Mouse (Mus musculus) T-helper 1 cell (primary cell): ENCODE data around the gene Atxn10.
"Not testable (repeated sequence)": the region's sequence is repeated elsewhere in the genome, so short reads cannot be mapped to it uniquely, and the experiment has no call there.

ENCODE experiments used
- in situ Hi-C: fragments of 300-600 bp; cut with MboI, MseI; formaldehyde crosslinking; loops from one replicate; pipeline ENCODE4 v1.15.1; 2025; ENCODE audit warnings: high pct_unique_total_duplicates

The Atxn10 gene

DNA sequence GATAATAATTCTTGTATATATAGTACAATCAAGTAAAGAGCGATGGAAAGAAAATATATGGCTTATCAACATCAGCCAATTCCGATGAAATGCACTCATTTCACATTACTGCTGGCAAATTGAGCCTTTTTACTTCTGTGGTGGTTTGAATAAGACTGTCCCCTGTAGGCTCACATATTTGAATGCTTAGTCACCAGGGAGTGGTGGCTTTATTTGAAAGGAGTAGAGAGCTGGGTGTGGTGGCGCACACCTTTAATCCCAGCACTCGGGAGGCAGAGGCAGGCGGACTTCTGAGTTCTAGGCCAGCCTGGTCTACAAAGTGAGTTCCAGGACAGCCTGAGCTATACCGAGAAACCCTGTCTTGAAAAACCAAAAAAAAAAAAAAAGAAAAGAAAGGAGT lies 2.5 kb upstream of the Atxn10 start:
- in situ Hi-C loops: not testable (repeated sequence)

DNA sequence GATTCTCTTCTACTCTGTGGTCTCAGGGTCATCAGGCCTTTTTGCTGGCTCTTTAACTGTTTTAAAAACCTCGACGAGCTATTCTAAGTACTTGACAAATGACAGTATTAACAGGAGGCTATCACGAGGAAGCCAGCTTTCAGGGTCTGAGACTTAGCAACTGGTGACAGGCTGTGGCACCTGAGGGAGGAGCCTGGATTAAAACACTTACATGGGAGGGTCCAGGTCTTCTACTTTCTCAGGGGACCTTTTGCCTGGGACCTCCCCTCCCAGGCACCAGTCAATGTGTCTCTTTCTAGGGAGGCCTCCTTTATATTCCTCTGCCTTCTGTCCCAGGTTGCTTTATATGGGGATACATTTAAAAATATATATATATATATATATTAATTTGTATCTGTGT lies 1.8 kb upstream of the Atxn10 start:
- in situ Hi-C loops: no loop called here

DNA sequence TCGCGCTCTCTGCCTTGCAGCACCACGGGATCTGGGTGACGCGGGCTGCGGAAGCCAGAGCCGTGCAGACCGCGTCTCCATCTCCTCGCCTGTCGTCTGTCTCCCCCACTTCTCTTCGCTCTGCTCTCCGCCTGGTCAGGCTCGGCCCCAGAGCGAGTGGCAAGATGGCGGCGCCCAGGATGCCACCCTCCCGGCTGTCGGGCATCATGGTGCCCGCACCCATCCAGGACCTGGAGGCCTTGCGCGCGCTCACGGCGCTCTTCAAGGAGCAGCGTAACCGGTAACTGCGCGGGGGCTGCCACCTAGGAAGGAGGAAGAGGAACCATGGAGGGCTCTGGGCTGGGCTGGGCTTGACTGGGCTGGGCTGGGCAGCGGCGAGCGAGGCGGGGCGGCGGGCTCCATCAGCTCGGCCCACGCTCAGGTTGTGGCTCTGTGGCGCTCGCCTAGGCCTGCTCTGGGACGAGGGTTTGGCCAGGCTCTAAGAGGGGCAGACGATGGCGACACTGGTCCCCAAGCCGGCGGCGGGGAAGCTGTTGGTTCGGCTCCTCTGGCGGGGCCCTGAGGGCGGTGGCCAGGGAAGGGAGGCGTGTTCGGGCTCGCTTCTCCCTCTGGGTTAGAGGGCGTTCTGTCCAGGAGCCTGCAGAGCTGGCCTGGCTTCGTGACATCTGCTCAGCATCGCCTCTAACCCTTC lies 401 bp downstream of the Atxn10 start:
- in situ Hi-C loops: no loop called here

DNA sequence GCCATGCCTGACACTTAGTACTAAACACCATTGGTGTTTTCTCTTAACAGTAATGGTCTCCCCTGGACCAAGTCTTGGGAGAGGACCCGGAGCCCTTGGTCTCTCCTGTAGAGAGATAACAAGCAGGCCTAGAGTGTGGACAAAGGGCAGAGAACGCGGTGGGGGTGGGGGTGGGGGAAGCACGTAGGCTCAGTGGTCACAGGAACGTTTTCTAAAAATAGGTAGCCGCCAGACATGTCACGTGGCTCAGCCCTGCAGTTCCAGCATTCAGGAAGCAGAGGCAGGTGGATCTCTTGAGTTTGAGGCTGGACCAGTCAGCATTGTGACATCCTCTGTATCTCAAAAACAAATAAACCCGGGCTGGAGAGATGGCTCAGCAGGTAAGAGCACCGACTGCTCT lies 1.2 kb downstream of the Atxn10 start:
- in situ Hi-C loops: no loop called here

DNA sequence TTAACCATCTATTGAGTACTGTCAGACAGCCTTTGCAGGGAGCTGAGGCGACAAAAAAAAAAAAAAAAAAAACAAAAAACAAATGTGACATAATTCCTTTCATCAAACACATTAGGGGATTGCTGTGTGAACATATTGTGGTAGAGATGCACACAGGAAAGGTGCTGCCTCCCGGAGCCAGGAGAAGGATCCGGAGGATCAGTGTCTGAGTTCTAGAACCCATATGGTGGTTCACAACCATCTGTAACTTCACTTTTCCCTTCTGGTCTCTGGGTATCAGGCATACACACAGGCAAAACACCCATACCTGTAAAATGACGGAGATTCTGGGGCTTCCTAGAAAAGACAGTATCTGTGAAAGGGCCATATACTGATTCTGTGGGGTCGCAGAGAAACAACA lies 1.9 kb downstream of the Atxn10 start:
- in situ Hi-C loops: no loop called here

DNA sequence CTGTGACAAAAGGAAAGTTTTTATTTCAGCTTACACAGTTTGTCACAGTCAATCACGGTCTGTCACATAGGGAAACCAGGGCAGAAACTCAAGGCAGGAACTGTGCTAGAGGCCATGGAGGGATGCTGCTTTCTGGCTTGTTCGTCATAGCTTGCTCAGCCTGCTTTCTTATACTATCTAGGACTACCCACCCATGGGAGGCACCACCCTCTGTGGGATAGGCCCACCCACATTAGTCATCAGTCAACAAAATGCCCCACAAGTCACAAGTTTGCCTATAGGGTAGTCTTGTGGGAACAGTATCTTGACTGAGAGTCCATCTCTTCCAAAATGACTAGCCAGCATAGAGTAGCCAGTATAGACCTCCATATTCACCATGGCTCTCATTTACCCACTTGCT lies 6.2 kb downstream of the Atxn10 start:
- in situ Hi-C loops: loop anchor here (10.0 kb wide), 1 partner anchor 643 kb away; no protein-coding TSS in a partner anchor

DNA sequence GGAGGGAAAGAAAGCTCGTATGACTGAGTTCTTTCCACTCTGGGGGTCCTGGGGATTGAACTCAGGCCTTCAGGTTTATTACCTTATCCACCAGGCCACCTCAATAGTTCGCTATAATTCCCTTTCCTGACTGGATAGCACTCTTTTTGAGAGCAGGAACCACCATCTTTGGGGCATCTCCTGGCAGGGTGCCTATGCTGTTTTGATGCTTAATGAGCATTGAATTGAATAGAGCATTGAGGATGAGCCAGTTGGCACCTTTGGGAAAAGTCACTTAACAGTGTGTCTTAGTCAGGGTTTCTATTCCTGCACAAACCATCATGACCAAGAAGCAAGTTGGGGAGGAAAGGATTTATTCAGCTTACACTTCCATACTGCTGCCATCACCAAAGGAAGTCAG lies 8.6 kb downstream of the Atxn10 start:
- in situ Hi-C loops: loop anchor here (10.0 kb wide), 1 partner anchor 640 kb away; no protein-coding TSS in a partner anchor

DNA sequence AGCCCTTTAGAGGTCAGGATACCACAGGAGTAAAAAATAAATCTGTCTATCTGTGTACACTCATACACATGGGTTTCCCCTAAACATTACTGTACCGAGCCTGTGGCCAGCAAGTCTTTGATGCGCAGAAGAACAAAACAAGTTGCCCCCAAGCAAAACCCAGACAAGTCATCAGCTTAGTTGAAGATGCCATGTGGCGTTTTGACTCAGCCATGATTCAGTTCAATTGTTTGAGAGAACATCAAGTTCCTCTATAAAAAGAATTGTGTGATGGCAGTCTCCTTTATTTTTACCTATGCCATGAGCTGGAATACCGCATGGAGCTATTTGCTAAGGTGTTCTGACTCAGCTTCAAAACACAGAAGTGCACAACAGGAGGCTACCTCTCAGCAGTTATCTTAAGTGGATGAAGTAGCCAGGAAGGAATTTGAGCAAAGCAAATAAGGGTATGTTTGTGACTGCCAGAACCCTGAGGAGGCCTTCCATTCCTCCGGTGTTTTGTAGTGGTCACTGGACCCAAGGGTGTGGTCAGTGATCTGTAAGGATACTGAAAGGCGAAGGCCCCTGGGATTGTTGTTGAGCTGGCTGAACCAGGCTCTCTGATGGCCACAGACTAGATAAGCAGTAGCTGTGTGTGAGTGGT lies 11.1 kb downstream of the Atxn10 start:
- in situ Hi-C loops: loop anchor here (10.0 kb wide), 1 partner anchor 638 kb away; no protein-coding TSS in a partner anchor

DNA sequence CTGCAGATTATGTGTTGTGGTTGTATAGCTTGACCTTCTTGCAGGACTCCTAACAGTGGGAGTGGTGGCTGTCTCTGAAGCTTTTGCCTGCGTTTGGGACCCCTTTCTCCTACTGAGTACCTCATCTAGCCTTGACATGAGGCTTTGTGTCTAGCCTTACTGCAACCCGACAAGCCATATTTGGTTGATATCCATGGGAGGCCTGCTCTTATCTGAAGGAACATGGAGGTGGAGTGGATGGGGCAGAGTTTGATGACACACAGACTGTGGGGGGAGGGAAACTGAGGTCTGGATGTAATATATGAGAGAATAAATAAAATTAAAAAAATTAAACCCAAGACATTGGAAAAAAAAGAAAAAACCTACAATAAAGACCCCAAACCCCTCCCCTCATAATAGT lies 14.1 kb downstream of the Atxn10 start:
- in situ Hi-C loops: no loop called here

DNA sequence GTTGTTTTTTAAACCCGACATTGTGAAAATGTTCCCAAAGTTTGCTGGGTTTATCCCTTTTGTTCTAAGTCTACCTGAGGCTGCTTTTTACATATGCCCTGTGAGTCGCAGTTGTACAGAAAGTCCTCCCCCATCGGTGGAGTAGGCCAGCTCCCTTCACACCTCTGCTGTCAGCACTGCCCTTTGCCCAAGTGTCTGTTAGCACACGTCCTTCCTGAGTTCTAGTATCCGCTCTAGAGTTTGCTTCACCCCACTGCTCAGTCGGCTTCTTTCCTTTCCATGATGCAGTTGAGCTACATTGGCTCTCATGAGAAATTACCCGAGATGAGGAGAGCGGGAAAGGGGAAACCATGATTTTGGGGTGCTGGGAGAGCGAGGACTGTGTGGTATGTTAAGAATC lies 18.0 kb downstream of the Atxn10 start:
- in situ Hi-C loops: no loop called here

DNA sequence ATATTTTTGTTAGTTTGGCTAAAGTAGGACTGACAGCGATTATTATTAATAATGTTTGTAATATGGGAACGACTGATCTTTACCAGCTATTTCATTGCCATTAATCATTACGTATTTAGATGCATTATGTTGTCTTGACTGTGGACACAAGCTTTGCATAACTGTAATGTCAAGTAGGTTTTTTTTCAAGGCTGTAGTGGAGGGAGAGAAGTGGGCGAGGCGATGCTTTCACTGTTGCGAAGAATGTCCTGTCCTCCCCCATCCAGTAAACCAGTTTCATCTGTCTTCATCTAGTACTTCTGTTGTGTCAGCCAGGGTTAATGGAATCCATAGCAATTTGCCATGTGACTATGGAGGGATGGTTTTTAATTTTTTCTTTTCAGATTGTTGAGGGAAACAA lies 20.1 kb downstream of the Atxn10 start:
- in situ Hi-C loops: no loop called here

DNA sequence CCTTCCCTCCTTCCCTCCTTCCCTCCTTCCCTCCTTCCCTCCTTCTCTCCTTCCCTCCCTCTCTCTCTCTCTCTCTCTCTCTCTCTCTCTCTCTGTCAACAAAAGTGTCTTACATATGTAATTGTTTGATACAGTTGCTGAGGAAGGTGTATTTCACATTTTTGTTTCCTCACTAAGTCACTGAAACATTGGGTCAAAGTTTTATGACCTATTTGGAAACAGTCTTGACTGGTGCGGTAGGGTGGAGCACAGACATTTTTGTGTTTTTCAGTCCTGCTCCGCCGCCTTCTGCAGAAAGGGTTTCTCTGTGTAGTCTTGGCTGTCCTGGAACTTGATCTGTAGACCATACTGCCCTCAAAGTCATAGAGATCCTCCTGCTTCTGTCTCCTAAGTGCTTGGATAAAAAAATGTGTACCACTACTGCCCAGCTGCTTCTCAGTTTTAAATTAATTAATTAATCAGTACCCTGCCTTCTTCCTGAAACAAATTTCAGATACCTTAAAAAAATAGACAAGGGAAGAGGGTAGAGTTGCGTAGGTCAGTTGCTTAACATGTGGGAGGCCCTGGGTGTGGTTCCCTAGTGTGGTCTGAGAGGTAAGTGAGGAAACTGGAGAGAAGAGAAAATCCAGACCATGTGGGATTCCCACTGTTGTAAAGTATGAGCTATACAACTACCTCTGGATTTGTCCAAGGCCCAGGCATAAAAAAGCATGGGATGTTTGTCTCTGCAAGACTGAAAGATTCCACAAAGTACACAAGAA lies 21.6 kb downstream of the Atxn10 start:
- in situ Hi-C loops: no loop called here

DNA sequence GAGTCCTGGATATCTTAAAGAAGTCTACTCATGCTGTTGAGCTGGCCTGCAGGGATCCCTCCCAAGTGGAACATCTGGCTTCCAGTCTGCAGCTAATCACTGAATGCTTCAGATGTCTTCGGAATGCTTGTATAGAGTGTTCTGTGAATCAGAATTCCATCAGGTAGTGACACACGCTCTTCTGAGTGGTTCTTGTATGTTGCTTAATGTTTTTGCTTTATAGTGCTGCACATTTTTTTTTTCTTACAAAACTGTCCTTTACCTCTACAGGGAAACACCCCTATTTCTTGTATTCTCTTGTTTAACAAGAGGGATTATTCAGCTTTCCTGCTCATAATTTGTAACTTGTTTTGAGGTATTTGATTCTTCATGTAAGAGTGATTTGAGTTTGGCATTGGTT lies 23.4 kb downstream of the Atxn10 start:
- in situ Hi-C loops: no loop called here

DNA sequence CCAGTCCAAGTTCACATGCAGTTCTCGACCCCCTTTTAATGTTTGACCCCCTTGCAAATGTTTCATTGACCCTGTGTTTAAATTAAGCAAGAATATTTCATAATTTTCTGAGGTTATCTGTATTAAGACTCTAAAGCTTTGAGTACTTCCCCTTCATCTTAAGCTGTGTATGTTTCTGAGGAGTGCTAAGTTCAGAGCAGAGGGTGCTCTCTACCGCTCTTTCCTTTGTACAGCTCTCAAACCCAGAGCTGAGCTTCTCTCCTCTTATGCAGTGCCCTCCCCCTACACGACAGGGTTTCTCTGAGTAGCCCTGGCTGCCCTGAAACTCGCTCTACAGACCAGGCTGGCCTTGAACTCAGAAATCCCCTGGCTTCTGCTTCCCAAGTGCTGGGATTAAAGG lies 23.9 kb downstream of the Atxn10 start:
- in situ Hi-C loops: no loop called here

DNA sequence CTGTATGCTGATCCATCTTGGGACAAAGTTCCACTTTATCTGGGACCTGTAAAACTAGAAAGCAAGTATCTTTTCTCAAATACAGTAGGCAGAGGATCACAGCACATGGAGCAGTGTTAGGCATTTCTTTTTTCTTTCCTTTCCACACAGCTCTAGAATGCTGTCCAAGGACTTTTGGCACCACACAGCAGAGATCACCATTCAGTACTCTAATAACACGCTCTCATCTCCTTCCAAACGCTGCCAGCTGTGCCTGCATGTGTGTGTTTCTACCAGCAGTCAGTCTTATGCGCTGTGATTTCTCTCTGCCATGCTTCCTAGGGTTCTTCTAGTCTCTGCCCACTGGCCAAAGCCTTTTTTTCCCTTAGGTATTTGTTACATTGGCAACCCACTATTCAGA lies 28.3 kb downstream of the Atxn10 start:
- in situ Hi-C loops: no loop called here

DNA sequence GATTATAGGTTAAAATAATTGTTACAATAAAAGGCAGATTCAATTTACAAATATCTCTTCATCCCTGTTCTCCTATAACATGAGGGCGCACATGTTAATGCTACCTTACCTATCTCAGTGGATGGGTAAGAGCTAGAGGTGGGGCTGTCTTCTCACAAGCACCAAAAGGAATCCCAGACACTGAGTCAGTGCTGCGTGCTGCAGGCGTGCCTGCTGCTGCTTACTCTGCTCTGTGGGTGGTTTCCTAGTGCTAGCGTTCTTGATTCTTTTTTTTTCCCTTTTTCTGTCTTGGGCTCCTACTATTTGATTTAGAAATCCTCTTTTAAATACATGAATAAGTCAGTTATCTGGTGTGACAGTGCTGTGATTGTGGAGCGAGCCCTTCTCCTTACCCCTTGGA lies 30.9 kb downstream of the Atxn10 start:
- in situ Hi-C loops: no loop called here

DNA sequence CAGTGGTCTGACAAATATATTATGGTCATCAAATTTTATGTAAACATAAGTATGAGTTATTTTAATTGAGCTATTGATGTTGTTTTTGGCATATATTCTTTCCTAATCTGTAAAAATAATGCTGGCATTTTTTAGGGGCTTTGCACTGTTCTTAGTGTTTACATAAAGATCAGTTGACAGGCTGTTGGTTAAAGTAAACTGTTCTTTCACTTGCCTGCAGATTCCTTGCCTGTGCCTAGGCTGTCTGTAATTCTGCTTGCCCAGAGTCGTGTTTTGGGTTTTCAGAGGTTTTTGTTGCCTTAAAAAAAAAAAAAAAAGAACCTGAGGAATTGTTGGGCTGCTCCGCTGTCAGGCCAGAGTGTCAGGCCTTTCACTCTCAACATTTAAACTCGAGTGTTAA lies 33.7 kb downstream of the Atxn10 start:
- in situ Hi-C loops: no loop called here

DNA sequence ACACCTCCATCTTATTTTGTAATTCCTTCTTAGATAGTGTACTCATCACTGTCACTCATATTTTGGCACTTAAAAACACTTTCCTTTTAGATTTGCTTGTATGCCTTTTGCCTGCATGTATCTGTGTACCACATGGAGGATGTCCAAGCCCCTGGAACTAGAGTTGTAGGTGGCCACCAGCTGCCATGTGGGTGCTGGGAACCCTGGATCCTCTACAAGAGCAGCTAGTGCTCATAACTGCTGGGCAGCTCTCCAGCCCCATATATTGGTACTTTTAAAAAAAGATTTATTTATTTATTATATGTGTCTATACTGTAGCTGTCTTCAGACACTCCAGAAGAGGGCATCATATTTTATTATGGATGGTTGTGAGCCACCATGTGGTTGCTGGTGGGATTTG lies 37.1 kb downstream of the Atxn10 start:
- in situ Hi-C loops: no loop called here

DNA sequence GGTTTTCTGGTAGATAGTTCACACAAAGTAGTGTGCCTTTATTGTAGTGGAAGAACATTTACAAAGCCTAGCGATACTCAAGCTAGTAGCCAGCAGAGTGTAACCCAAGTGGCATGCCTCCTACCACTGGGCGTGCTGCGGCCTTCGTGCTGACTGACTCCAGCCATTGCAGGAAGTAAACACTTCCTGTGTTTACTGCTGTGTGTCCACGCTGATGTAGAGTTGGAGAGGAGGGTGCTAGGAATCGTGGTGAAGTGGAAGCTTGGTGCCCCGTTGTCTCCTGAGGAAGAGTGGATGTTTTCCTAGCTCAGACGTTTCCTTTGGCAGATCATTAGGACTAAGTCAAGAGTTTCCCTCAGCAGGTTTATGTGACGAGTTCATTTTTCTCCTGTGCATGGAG lies 47.4 kb downstream of the Atxn10 start:
- in situ Hi-C loops: no loop called here

DNA sequence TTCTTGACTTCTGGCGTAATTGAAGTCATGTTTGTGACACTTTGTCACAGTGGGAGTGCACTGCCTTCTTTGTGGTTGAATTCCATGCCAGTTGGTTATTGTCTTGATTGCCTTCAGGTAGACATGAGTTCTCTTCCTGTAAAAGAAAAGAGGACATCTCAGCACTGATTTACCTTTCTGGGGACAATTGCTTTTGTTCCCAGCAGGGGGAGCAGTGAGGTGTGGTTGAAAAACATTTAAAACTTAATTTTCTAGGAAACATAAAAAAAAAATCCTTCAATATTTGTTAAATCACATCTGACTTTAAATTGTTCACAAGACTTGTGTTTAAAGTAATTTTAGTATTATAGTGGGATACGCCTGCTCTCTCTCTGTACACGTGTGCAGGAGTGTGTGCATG lies 52.7 kb downstream of the Atxn10 start:
- in situ Hi-C loops: no loop called here

DNA sequence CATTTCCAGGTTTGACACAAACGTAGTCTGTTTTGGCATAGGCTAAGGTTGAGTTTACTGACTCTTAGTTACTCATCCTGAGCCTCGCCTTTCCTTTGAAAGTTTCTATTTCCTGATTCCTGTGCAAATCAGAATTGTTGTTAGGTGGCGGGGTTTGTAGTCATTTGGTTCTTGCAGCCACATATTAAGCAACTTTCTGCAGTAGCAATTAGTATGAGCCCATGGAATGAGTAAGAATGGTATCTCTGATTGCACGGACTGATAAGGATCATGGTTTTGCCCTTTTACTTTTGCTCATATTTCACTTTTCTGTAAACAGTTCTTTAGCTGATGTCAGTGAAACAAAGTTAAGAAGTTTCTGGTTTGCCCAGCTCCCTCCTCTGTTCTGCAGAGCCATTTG lies 53.9 kb downstream of the Atxn10 start:
- in situ Hi-C loops: no loop called here

DNA sequence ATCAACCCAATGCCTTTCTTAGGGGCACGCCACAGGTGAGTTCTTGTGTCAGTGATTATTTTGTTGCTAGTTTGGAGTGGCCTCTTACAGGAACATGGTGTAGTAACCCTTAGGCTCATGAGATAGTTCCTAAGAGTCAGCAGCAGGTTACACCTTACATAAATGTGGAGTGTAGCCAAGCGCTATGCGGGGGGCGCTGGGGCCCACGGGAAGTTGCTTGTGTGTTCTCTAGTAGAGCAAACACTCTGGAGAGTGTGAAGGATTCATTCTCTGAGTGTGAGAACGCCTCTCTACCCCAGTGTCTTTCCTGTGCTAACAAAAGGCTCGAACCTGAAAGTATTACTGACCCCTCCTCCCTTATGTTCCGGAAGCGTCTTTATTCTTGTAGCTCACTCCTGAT lies 59.3 kb downstream of the Atxn10 start:
- in situ Hi-C loops: no loop called here

DNA sequence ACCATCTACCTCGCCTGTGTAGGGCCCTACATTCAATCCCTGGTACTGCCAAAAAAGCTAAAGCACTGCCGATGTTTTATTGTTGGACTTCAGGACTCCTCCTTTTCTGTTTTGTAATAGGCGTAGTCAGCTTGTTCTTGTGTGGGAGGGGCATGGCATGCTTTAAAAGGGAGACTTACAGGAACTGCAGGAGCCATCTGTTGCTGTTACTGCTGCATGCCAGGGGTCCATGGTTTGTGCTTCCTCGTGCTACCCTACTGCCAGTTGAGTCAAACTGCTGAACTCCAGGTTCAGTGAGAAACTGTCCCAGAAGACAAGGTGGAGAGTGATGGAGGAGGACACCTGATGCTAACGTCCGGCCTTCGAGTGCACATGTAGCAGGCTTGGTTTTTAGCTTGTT lies 65.9 kb downstream of the Atxn10 start:
- in situ Hi-C loops: no loop called here
